Mouse (Mus musculus): ENCODE results near the gene Camta2.
A peak's percentile ranks its signal among the peaks of the same experiment; 100 is the strongest.

Camta2 gene

DNA sequence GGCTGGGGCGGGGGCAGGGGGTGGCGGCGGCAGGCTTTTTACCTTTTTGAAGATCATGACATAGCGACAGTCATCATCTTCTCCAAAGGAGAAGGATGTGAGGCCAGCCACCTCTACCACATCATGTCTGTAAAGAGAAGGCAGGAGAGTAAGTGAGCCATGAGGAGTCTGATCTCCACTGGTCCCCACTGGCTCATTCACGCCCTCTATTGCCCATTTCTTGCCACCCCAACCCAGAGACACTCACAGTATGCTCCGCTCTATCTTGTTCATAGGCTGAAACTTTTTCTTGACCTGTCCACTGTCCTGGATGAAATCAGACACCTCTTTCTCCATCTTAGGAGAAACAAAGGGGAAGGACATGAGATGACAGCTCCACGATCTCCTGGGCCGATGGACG is 23.2 kb downstream of the Camta2 start:
- DNase-seq (ENCODE audit: low read depth, low spot score) = no peak

DNA sequence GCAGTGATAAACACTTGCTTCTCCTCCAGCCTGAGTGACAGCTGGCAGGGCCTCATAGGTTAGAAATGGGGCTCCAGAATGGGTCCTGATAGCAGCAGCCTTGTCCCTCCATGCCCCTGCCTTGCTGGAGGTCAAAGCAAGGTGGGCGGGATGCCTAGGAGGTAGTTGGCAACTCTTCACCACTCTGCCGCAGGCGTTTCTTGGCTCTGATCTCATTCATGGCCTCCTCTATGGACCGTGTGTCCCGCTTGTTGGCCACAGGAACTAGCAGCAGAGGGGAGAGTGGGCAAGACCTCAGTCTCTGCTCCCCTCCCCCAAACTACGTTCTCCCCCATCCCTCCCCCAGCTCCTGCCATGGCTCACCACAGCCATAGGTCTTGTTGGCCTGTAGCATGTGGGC is 23.9 kb downstream of the Camta2 start:
- DNase-seq (ENCODE audit: low read depth, low spot score) = no peak

- no peak for DNase-seq (ENCODE audit: low read depth, low spot score)
These were observed 24.8 kb downstream of the Camta2 start for GRCm38 (mm10) chr11:70663101-70663500.

DNA sequence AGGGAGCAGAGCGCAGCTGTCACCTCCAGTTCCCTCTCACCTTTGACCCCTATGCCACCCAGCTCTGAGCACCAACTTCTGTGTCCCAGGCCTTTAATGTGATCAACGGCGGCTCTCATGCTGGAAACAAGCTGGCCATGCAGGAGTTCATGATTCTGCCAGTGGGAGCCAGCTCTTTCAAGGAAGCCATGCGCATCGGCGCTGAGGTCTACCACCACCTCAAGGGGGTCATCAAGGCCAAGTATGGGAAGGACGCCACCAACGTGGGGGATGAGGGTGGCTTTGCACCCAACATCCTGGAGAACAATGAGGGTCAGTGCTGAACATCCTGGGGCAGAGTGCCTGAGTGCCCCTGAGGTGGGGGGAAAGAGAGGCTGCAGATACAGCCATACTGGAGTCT is 27.3 kb downstream of the Camta2 start:
- no peak for DNase-seq (ENCODE audit: low read depth, low spot score)

DNA sequence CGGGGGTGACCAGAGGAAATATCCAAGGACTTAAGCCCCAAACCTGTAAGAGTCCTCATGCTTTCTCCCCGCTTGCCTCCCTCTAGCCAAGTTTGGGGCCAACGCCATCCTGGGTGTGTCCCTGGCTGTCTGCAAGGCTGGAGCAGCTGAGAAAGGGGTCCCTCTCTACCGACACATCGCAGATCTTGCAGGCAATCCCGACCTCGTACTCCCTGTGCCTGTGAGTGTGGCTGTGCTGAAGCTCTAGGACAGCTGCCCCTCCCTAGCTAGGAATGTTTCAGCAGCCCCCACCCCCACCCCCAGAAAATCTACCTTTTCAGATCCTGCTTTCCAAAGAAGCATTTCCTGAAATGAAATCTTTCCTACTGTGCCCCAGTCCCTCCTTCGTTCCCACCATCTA is 29.0 kb downstream of the Camta2 start:
- DNase-seq (ENCODE audit: low read depth, low spot score) = no peak

DNA sequence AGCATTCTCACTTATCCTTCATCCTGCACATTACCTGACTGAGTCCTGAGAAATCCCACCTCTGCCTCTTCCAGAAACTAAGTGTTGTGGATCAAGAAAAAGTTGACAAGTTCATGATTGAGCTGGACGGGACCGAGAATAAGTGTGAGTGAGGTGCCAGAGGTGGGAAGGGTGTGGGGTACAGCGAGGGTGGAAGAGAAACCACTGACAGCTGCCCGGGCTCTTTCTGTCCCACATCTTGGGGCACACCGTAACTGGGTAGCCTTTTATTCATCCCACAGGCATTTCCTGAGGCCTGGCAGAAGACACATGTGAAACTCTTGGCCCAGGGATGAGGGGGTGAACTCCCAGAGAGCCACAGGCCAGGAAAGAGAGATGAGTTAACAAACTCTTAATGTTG is 29.4 kb downstream of the Camta2 start:
- no peak for DNase-seq (ENCODE audit: low read depth, low spot score)

DNA sequence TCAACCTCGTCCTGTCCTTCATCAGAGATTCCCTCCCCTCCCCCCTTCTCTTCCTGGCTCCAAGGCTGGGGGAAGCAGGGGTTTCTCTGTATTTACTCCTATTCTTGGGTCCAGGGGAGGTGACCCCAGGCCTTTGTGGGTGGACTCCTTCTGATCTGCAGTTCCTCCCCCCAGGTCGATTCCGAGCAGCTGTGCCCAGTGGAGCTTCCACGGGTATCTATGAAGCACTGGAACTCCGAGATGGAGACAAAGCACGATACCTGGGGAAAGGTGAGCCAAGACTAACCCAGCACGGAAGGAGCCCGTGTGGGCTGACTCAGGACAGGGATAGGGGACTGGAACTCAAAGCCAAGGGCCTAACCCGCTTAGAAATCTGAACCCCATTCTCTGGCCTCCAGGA is 29.9 kb downstream of the Camta2 start:
- no peak for DNase-seq (ENCODE audit: low read depth, low spot score)

- DNase-seq (ENCODE audit: low read depth, low spot score) = no peak
These were observed 30.3 kb downstream of the Camta2 start for GRCm38 (mm10) chr11:70657573-70657972.

DNA sequence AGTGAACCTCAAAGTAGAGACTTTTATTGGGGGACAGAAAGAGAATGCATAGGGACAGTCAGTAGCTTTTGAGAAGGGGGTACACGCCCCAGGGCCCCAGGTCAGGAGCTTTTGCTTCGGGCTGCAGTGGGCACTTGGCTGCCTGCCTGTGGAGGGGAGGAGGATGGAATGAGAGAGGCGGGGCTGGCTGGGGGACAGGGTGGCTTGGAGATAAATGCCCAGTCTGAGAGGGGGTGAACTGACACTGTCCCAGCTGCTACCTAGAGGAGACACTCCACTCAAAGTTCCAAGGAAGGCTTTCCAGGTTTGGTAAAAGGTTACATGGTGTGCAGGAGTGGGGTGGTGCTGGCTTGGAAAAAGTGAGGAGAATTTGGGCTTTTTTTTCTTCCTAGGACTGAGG is 30.9 kb downstream of the Camta2 start, which contains the start of gene Eno3:
TSS of gene Eno3 (plus strand) at position 239 of the 400 bp plus-strand sequence.
- no peak for DNase-seq (ENCODE audit: low read depth, low spot score)

- no peak for DNase-seq (ENCODE audit: low read depth, low spot score)
These were observed 31.4 kb downstream of the Camta2 start for GRCm38 (mm10) chr11:70656456-70656927.

DNA sequence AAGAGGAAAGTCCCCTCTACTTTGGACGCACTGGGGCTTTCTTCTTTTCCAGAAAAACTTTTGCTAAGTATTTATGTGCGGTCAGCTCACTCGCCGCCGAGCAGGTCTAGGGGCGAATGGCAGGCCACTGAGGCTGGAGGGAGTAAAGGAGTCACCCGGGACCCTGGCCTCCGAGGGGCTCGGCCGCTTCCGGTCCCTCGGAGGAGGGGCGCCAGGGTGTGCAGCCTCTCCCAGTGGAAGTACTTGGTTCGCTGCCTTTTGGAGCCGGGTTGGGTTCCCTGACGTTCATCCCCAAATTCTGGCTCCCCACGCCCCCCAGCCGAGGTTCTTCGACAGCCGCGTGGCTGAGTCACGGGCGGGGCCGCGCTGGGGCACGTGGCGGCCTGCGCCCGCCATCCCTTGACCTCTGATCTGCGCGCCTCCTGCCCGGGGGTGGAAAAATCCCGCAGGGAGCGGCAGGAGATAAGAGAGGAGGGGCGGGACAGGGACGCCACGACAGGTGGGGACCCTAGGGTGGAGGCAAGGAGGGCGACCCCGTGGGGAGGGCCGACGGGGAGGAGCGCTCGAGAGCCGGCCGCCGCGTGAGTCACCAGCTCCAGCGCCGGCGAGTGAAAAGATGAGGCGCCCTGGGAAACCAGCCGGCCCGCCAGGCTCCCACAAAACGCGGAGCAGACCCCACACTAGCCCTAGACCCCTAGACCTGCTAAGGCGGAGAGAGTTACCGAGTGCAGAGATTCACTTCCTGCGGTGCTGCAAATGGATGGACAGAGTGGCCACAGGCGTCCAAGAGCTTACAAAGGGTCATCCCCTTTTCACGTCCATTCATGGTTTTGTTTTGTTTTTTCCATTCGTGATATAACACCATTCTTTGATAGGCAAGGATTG is 32.1 kb downstream of the Camta2 start:
- DNase-seq (ENCODE audit: low read depth, low spot score) = no peak

- peak; percentile 49 for DNase-seq (ENCODE audit: low read depth, low spot score)
These were observed 32.9 kb downstream of the Camta2 start for GRCm38 (mm10) chr11:70654923-70655570.

DNA sequence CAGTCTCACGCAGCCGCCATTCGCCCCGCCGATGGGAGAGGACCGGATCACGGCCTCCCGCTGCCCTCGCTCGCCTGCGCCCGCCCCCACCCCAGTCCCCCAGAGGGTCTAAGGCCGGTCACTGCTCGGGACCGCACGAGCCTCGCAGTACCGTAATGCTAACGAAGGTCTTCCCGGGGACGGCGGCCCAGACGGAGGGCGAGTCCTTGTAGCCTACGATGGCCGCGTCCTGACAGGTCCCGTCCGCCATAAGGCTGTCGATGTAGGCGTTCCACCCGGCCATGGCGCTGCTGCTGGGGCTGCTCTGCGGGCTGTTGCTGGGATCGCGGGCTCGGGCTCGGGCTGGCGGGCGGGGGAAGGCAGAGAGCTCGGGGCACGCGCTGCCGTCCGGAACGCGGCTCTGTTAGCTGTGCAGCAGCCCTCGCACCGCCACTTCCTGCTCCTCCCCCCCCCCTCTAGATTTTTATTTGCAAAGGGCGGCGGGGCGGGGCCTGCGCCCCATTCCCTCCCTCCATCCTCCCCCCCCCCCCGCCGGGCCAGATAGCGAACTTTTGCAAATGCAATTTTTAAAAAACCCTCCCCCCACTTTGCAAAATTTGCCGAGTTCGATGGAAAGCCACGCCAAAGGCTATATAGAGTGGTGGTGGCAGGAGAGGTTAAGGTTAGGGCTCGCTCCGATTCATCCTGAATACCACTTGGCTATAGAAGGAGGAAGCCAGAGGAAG is 33.5 kb downstream of the Camta2 start, which contains the start of gene Pfn1:
TSS of gene Pfn1 (minus strand) at position 447 of the 725 bp plus-strand sequence.
- peak; percentile 56 for DNase-seq (ENCODE audit: low read depth, low spot score)

DNA sequence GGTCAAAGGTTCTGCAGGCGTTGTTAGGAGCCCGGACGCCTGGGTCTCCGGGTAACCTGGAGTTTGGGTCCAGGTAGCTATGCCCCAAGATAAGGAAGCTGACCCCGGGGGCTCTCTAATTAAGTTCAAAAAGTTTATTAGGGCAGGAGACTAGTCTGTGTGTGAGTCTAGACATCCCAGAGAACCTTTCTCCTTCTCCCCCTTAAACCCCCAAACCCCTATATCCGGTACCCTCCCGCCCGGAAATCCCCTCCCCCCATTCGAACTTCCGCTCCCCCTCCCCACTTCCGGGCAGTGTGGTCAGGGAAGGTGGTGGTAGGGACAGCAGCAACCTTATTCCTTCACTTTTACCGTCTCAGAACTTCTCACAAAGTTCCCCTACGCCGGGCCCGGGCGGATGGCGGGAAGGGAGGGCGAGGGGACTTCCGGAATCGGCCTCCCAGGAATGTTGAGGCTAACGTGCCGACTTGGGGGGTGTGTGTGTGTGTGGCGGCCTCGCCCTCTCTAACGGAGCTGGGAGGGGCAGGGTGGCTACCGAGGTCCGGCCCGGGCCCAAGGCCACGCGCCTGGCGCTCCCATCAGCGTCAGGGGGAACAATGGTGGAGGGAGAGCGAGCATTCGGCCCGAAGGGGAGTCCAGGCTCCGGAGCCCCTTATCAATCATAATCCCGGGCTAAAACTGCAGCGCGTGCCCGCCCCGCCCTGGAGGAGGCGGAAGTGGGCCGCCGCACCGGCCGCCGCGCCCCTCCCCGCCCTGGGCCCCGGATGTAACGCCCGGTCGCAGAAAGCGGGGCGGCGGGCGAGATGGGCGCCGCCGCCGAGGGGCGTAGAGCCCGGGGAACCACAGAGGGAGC is 34.3 kb downstream of the Camta2 start:
- DNase-seq (ENCODE audit: low read depth, low spot score) = peak; percentile 64

GRCm38 (mm10) chr11:70652884-70653344 is 35.0 kb downstream of the Camta2 start:
- no peak for DNase-seq (ENCODE audit: low read depth, low spot score)

GRCm38 (mm10) chr11:70652029-70652883 is 35.6 kb downstream of the Camta2 start:
- no peak for DNase-seq (ENCODE audit: low read depth, low spot score)

- no peak for DNase-seq (ENCODE audit: low read depth, low spot score)
These were observed 36.5 kb downstream of the Camta2 start for GRCm38 (mm10) chr11:70651391-70651790.

DNA sequence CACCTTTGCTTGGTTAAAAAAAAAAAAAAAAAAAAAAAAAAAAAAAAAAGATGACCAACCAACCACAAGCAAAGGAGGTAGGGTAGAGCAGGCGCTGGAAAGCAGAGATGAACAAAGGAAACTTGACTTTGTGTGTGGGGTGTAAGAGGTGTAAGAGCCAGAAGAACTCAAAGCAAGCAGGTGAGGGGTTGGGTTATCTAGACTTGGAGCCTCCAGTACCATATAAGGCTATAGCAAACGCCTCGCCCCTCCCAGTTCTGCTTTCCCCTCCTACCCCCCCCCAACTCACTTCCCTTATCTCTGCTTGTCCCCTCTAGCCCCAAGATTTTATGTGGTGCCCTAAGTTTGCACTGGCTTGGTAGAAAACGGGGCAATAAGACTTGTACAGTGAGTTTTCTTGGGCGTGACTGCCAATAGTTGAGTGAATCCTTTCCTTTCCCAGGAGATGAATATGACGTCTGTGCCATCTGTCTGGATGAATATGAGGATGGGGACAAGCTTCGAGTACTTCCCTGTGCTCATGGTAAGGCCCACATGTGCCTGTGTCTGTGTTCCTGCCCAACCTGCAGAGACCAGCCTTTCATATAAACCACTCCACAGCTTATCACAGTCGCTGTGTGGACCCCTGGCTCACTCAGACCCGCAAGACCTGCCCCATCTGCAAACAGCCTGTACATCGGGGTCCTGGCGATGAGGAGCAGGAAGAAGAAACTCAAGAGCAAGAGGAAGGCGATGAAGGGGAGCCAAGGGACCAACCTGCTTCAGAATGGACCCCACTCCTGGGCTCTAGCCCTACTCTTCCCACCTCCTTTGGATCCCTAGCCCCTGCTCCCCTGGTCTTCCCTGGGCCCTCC is 37.4 kb downstream of the Camta2 start:
- no peak for DNase-seq (ENCODE audit: low read depth, low spot score)

DNA sequence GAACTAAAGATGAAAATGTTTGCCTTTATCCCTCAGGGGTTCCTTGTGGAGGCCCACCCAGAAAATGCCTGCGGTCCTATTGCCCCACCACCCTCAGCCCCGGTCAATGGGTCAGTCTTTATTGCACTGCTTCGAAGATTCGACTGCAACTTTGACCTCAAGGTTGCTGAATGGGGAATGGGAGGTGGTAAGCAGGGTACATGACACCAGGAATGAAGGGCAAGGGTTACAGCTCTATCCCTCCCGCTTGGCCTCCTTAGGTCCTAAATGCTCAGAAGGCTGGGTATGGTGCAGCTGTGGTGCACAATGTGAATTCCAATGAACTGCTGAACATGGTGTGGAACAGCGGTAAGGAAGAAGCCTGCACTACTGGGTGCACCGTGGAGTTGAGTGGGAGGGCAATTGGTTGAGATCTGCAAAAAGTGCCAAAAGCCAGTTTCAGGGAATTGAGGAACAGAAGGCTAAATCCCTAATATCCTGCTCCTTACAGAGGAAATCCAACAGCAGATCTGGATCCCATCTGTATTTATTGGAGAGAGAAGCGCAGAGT is 38.6 kb downstream of the Camta2 start:
- DNase-seq (ENCODE audit: low read depth, low spot score) = no peak
